Mouse (Mus musculus): ENCODE measurements at regions not wholly inside any gene's neighbourhood (a gene's known extent, or its start where the extent isn't known, plus 50 kb on each side); places are given as distances from the start of the nearest gene placed in this dataset.

- TF ChIP-seq POLR2A (IDR thresholded peaks at IDR 0.05; ENCODE audit: borderline replicate concordance, control insufficient read depth, low read depth, low read length): no peak
- no peak for TF ChIP-seq CTCF (IDR thresholded peaks at IDR 0.05; ENCODE audit: control insufficient read depth, insufficient read depth, low read length)
These were observed 559.3 kb upstream of the Gm19410 start for GRCm38 (mm10) chr8:35206271-35206670.

Measured in bone marrow, adult 2 months (tissue).